Mouse (Mus musculus) right cerebral cortex, adult 2 months (tissue): ENCODE measurements around the gene Atp1b2.
"Not testable (repeated sequence)": the region's sequence is repeated elsewhere in the genome, so short reads cannot be mapped to it uniquely, and the experiment has no call there.

Source experiments
- DNase-seq, 2 experiments: peaks; one replicate each; pipeline ENCODE4 v3.0.0; 2021 to 2022; ENCODE audit warnings: low spot score in 2 of 2

The Atp1b2 gene

DNA sequence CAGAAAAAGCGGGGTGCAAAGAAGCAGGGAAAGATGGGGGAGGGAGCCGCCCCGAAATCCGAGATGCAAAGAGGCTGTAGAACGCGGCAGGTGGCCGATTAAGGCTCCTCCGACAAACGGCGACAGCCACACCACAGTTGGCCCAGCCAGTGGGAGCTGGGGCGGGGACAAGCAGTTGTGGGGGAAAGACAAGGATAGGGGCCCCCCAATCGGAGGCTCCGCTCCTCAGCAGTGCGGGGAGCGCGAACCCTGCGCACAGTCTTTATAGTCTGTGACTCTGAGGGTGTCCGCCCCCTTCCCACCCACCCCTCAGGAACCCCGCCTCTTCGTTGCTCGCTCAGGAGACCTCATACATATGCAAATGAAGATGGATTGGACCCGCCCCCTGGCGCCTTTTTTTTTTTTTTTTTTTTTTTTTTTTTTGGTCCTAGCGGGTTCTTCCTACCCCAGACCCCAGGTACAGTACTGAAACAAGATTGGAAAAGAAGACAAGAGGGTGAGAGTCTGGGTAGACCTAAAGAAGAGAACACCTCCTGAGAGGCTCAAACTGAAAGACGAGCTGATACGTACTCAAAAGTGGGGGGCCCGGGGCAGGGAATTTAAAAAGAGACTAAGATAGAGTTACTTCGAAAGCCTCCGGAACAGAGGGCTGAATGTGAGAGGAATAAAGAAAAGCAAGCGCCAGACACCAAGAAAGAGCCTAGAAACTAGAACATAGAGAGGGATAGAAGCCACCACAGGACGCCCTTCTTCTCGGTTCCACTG, at the start of gene Atp1b2:
Atp1b2 (minus strand) TSS at position 217 of the 765 bp plus-strand sequence.
- peak; percentile 76 to 80 for DNase-seq

- no peak for DNase-seq
These were observed 49.0 kb upstream of the Atp1b2 start for GRCm38 (mm10) chr11:69654760-69655159.

DNA sequence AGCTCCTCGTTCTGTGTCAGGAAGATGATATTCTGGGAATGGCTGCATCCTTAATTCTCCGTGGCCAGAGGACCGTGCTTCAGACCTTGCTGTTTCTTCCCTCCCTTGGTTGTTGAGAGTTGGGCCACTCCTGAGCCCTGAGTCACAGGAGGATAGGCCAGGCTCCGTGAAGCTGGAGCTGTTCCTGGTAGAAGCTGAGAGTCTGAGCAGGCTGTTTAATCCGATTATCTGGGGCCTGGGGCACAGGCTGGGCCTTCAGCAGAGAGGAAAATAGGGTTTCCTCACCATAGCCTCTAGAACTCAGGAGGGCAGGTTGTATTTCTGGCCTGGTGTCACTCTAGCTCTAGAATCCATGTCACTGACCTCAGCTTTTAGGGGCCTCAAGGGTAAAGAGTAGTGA, 47.7 kb upstream of the Atp1b2 start:
- DNase-seq: no peak

DNA sequence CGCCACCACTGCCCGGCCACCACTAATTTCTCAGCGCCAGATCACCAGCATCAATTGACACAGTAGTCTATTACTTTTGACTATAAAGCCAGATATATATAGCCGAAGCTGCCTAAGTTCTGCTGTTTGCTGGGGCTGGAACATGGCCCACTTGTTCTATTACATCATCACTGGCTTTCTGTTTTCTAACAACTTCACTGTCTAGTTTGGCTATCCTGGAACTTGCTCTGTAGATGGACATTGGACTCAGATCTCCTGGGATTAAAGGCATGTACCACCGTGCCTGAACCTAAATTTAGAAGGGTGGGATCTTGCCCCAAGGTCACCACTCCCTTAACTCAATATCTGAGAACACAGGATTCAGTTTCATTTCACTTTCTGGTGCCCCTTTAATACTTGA, 40.1 kb upstream of the Atp1b2 start:
- DNase-seq: no peak

- DNase-seq: no peak
These were observed 29.7 kb upstream of the Atp1b2 start for GRCm38 (mm10) chr11:69635471-69635870.

- DNase-seq: no peak
These were observed 27.6 kb upstream of the Atp1b2 start for GRCm38 (mm10) chr11:69633128-69633866.

DNA sequence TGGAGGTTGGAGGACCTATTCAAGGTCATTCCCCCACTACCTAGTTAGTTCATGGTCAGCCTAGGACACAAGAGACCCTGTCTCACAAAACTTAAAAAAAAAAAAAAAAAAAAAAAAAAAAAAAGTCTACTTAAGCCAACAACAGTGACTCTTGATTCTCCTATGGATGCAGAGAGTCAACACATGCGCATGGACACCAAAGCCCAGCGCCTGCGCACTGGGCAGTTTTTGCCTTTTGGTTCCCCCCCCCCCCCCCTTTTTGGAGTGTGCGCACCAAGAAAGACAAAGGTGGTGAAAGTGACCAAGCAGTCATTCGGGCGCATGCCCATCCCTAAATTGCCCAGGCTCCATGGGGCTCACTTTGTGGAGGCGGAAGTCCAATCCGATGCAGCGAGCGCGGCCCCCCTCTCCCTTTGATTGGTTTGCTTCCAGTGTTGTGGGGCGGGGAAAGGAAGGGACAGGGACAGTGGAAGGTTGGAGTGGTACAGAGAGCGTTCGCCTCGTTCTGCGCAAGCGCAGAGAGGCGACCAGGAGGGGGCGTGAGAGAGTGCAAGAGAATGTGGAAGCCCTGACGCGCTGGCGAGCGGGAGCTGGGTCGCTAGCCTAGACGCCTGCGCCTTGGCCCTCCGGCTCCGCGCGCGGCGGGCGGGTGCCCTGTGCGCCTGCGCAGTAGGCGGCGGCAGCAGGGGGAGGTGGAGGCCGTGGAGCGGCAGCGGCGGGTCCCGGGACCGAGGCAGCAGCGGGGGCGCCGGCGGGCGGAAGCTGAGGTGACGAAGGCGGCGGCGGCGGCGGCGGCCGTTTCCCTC, 26.7 kb upstream of the Atp1b2 start, which contains the start of gene Fxr2:
Fxr2 (plus strand) TSS at position 707 of the 806 bp plus-strand sequence.
- DNase-seq: peak; percentile 100

- DNase-seq: no peak
These were observed 24.1 kb upstream of the Atp1b2 start for GRCm38 (mm10) chr11:69629802-69630201.

GRCm38 (mm10) chr11:69628286-69628685, 22.5 kb upstream of the Atp1b2 start:
- peak; percentile 78 to 80 for DNase-seq

DNA sequence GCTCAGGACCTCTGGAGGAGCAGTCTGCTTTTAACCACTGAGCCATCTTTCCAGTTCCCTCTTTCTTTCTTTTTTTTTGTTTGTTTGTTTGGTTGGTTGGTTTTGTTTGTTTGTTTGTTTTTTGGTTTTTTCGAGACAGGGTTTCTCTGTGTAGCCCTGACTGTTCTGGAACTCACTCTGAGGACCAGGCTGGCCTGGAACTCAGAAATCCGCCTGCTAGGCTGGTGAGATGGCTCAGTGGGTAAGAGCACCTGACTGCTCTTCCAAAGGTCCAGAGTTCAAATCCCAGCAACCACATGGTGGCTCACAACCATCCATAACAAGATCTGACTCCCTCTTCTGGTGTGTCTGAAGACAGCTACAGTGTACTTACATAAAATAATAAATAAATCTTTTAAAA, 18.6 kb upstream of the Atp1b2 start:
- DNase-seq: not testable (repeated sequence)

- no peak for DNase-seq
These were observed 17.3 kb upstream of the Atp1b2 start for GRCm38 (mm10) chr11:69623006-69623405.

DNA sequence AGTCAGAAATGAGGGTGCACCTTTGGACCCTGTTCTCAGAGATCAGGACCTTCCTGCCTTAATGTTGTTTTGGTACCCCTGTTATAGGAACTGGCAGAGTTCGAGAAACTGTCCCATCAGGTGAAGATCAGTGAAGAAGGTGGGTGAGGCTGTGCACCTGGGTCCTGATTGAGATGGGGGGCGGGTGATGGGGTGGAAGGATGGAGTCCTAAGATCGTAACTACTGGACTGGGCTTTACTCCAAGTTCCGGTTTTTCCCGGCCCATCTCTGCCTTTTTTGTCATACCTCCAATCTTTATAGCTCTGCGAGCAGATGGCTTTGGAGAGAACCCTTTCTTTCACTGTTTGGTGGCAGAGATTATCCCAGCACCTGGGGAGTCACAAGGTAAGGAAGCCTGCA, 16.7 kb upstream of the Atp1b2 start:
- no peak for DNase-seq

GRCm38 (mm10) chr11:69621571-69622268, 16.0 kb upstream of the Atp1b2 start, which contains the start of gene Sat2:
TSS of gene Sat2 (plus strand) at chr11:69622024.
- peak in 1 of 2 experiments; percentile 58 for DNase-seq

- DNase-seq: no peak
These were observed 14.8 kb upstream of the Atp1b2 start for GRCm38 (mm10) chr11:69620394-69621081.

GRCm38 (mm10) chr11:69617805-69618204, 12.1 kb upstream of the Atp1b2 start, which contains the start of gene Shbg:
TSS of gene Shbg (minus strand) at chr11:69617905.
- no peak for DNase-seq

DNA sequence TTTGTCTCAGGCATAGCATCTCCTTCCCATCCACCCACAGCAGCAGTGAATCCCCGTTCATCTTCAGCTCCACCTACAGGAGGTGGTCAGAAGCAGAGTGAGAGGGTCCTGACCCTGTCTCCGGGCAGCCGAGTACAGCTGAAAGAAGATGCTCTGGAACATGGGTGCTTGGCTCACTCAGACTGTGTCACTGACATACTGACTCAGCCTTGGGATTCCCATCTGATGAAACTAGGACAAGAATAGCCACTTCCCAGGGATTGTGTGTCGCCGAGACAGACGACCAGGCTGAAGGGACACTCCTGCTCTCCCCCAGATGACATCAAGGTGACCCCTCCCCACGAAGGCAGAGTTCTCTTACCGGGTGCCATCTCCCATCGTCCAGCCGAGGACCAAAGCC, 11.0 kb upstream of the Atp1b2 start:
- DNase-seq: no peak

DNA sequence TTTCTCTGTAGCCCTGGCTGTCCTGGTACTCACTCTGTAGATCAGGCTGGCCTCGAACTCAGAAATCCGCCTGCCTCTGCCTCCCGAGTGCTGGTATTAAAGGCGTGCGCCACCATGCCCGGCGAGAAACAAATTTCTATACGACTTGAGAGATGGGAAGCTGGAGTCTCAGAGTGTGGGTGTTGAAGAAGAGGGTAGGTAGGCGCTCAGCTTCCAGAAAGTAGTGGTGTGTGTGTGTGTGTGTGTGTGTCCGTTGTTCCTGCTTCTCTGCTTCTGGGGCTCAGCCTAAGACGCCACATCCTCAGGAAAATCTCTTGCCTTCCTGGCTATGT, 8.5 kb upstream of the Atp1b2 start:
- DNase-seq: not testable (repeated sequence)

GRCm38 (mm10) chr11:69613553-69614256, 8.0 kb upstream of the Atp1b2 start:
- peak; percentile 79 to 82 for DNase-seq

DNA sequence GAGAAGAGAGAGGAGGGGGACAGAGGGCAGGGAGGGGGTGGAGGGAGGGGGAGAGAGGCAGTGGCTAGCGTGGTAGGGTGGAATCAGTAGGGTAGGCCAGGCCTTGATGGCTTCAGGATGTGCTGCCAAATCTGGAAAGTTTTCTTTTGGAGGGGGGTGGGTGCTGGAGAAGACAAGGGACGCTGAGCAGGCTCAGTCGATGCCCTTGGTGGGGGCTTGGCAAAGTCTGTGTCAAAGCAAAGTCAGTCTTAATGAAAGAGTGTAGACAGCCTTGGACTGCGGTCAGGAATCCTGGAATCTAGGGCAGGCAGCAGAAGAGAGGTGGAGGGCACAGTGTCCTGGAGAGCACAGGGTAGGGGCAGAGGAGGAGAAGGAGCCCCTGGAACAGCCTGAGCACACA, 5.2 kb upstream of the Atp1b2 start:
- no peak for DNase-seq

DNA sequence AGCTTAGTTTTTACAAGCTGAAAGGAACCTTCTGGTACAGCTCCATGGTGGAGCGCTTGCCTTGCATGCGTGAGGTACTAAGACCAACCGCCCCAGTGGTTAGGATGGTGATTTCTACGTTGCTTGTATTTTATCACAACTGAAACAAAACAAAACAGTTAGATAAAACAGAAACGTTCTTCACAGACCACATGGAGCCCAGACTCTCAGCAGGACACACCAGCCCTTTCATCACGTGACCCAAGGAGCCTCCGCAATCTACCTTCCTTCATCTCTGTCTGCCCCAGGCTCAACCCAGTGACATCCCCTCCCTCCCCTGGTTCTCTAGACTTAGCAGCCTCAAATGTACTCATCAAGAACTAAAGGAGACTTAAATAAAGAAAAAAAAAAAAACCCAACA, 3.7 kb upstream of the Atp1b2 start:
- no peak for DNase-seq
